Mouse (Mus musculus) central nervous system, embryonic 14 days (tissue): ENCODE measurements around the gene Mdm2. TPM values are rescaled to one million over a fixed set of nuclear protein-coding genes. Genes with fewer than 3 reads are reported as not detected.

Experiments used
- polyA plus RNA-seq: library from polyadenylated mRNA; depleted of rRNA; stranded (reverse); fragments of >200 nt; gene quantifications from 2 replicates; pipeline ENCODE4 v1.2.3, GENCODE M21; 2012; rRNA removed

Mdm2 gene
- 70.3 and 70.4 TPM in 2 replicates for polyA plus RNA-seq

DNA sequence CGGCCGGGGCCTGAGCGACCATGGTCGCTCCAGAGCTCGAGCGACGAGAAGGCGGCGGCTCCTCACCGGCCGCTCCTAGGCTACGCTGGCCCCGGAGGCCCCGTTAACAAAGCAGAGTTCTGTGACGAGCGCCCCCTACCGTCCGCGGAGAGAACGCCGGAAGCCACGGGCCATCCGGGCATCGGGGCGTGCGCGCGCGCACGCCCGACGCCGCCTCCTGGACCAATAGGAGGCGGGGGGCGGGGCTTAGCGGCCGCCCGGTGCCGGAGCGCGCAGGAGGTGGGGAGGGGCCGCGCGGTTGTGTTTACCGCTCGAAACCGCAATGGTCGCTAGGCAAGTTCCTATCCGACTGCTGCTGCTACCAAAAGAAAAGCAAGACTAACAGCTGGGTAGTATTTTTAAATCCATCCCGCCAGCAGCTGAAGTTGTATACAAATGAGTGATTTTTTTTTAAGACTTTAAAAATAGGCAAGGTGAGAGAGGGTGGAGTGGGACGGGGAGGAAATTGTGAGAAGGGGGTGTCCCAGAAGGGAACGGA is at the start of gene Mdm2:
Gene Mdm2, minus strand, starts transcription at position 155 of the 538 bp plus-strand sequence.

DNA sequence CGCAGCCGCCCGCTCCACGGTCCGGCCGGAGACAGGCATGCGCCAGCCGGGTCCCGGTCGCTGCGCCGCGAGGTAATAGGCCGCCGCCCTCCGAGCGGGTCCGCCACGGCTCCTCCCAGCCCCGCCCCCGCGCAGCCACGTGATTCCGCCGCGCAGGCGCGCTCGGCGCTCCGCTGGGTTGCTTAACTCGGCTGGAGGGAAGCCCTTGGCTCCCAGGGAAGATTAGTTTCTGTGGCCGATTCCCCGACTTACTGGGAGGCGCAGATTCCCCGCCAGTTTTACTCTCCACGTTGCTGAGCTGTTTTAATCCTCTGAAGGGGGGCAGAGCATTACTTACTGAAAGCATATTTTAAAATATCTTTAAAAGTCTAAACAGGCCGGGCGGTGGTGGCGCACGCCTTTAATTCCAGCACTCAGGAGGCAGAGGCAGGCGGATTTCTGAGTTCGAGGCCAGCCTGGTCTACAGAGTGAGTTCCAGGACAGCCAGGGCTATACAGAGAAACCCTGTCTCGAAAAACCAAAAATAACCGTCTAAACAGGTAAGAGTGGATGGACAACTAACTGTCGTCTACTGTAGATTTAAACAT is 35.8 kb upstream of the Mdm2 start, which contains the start of gene Slc35e3:
Gene Slc35e3, minus strand, starts transcription at position 69 of the 587 bp plus-strand sequence.

Other genes starting within 250 kb of the Mdm2 start
- 3.1 and 5.5 TPM in 2 replicates for gene Cpm, start 81.3 kb downstream of the Mdm2 start, polyA plus RNA-seq
- 28.8 and 32.3 TPM in 2 replicates for gene Slc35e3, start 35.6 kb upstream of the Mdm2 start, polyA plus RNA-seq
- gene Nup107, start 81.9 kb upstream of the Mdm2 start, polyA plus RNA-seq, result 41.7 and 48.0 TPM in 2 replicates
- 76.2 and 79.4 TPM in 2 replicates for gene Rap1b, start 135.3 kb upstream of the Mdm2 start, polyA plus RNA-seq